Mouse (Mus musculus) left cerebral cortex, adult 9 months (tissue): ENCODE results near the gene Polr3e.

ENCODE experiments used
- DNase-seq, 2 experiments: peaks; one replicate each; pipeline ENCODE4 v3.0.0; 2022; ENCODE audit warnings: low spot score in 2 of 2

The Polr3e gene

DNA sequence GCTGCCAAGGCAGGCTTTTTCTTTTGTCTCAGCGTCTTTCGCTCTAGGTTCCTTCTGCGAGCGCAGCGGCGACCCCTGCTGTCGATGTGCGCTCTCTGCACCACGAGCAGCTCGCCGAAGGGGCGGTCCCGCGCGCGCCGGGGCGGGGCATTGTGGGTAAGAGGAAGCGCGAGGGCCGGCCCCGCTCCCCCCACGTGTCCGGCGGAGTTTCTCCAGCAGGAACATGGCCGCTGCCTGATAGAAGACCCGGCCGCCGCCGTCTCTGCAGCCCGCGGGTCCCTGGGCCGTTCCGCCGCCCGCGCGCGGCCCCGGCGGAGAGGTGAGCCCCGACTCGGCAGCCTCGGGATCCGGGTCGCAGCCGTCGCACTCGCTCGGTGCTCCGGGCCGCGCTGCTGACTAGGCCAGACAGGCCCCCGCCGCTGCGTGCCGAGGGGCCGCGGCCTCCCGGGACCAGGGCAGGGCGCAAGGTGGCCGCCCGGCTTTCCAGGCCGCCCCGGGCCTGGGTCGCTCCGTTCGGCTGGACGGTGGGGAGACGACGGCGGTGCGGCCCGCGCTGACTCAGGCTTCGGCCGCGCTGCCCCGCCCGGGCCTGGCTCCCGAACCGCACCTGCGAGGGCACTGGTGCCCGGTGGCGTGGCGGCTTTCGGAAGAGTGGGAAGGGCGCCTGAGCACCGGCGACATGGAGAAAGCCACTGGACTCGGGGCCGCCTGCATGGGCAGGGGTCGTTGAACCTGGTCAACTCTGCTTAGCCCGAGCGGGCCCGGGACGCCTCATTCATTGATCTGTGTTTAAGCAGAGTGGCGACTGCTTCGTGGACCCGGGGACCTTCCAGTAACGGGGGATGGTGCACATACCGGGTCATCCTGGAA lies at the start of gene Polr3e:
Gene Polr3e, plus strand, starts transcription at position 153 of the 870 bp plus-strand sequence.
- DNase-seq = peak; percentile 97 to 100

GRCm38 (mm10) chr7:120869883-120870282 lies 47.7 kb upstream of the Polr3e start:
- DNase-seq = peak in 1 of 2 experiments; percentile 15

GRCm38 (mm10) chr7:120870431-120871008 lies 47.0 kb upstream of the Polr3e start:
- no peak for DNase-seq

GRCm38 (mm10) chr7:120873083-120873482 lies 44.5 kb upstream of the Polr3e start:
- DNase-seq = no peak

- no peak for DNase-seq
Measured at GRCm38 (mm10) chr7:120874021-120874420, 43.5 kb upstream of the Polr3e start.

- no peak for DNase-seq
Measured at GRCm38 (mm10) chr7:120874764-120875539, 42.6 kb upstream of the Polr3e start.

GRCm38 (mm10) chr7:120875540-120876388 lies 41.8 kb upstream of the Polr3e start:
- DNase-seq = no peak

DNA sequence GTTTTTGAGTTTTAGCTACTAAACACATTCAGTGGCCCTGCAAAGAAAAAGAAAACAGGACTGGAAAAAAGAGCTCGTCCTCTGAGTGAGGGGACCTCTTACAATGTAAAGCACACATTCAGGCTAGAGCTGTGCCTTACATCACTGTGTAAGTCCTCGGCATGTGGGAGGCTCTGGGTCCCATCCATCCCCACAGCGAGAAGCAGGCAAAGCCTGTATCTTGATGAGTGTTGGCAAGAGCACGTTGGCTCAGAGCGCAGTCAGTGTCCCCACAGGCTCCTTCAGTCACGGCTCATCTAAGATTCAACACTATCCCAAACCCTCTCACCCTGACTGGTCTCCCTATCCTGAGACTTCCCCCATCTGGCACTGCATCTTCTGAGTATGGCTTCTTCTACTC lies 39.3 kb upstream of the Polr3e start:
- DNase-seq = peak in 1 of 2 experiments; percentile 33

GRCm38 (mm10) chr7:120879972-120880371 lies 37.6 kb upstream of the Polr3e start:
- DNase-seq = no peak

GRCm38 (mm10) chr7:120880770-120881169 lies 36.8 kb upstream of the Polr3e start:
- no peak for DNase-seq

DNA sequence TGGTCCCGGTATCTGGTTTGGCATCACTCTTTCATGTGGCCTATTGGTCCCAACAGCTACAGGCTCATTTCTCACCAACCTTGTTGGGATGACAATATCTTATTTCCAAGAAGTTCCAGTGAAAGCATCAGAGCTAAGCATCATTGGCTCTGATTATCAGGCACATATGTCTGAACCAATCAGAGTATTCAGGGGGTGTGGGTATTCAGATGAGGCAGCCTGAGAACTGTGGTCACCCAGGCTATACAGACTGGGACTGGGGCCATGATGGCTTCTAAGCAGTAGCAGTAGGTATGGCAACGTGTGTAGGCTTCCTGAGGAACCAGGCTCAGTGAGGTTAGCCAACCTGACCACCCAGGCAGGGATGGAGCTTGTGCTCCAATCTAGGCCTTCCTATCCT lies 36.1 kb upstream of the Polr3e start:
- no peak for DNase-seq

DNA sequence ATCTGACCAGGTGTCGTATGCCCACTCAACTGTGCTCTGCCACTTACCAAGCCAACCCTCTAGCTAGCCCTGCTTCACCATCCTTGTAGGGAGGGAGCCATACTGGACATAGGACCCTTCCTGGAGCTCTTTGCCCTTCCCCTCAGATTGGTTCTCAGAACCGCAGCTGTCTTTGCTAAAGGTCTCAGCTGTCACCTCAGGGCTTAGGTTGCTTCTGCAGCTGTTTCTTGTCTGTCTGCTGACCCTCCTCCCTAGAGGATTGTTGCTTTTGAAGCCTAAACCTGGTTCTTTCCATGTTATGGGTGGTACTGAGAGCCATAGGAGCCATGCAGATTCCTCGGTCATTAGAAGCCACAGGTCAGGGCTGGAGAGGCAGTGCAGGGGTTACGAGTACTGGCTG lies 34.9 kb upstream of the Polr3e start:
- DNase-seq = no peak

DNA sequence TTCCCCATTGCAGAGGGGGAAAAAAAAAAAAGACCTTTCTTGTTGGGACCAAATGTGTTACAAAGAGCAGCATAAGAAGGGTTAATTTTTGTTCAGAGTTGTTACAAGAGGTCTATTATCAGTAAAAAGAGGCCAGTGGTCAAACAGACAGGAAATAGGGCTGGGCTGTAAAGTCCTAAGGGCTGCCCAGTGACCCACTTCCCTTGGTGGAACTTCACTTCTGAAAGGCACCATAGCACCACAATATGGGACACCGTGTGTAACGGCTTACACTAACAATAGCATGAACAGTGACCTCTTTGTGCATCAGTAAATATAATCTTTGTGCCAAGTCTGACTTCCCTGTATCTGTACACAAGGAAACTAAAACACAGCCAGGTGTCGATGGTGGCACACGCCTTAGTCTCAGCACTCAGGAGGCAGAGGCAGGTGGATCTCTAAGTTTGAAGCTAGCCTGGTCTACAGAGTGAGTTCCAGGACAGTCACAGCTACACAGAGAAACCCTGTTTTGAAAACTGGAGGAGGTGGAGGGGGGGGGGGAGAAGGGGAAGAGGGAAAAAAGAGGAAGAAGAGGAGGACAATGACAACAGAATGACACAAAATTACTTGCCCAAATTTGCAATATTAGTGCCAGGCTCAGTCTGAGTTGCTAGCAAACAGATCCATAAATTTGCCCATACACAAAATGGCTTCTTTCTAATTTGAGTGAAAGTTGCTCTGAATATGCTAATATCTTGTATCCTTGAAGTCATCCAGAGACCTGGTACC lies 33.8 kb upstream of the Polr3e start:
- DNase-seq = no peak

GRCm38 (mm10) chr7:120884746-120885145 lies 32.8 kb upstream of the Polr3e start:
- DNase-seq = no peak

- no peak for DNase-seq
Measured at GRCm38 (mm10) chr7:120893123-120893522, 24.4 kb upstream of the Polr3e start.

DNA sequence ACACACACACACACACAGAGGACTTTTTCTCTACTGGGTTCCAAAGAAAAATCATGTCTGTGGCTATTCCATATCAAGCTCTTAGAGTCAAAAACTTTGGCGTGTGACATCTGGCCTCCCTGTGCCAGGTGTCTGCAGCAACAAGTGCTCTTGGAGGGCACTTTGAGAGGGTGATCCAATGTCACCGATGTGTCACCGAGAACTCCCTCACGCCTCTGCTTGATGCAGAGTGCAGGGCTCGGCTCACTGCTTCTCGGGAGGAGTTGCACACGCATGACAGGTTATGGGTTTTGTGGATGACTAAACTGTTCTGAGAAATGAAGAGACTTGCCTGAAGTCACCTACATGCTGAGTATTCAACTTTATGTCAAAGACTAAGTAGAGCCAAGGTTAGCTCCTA lies 20.5 kb upstream of the Polr3e start:
- no peak for DNase-seq

- DNase-seq = no peak
Measured at GRCm38 (mm10) chr7:120897711-120898335, 19.7 kb upstream of the Polr3e start.

DNA sequence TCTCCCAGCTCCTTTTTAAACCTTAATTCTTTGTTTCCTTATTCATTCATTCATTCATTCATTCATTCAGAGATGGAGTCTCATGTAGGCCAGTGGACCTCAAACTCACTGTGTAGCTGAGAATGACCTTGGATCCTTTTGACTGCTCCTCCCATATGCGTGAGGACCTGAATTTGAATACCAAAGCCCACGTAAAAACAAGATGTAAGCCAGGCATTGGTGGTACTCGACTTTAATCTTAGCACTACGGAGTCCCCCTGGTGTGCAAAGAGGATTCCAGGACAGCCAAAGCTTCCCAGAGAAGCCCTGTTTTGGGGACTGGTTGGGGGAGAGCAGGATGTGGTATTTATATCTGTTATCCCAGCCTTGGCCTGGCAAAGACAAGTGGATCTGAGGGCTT lies 17.4 kb upstream of the Polr3e start:
- no peak for DNase-seq

GRCm38 (mm10) chr7:120901701-120902100 lies 15.8 kb upstream of the Polr3e start:
- DNase-seq = no peak

DNA sequence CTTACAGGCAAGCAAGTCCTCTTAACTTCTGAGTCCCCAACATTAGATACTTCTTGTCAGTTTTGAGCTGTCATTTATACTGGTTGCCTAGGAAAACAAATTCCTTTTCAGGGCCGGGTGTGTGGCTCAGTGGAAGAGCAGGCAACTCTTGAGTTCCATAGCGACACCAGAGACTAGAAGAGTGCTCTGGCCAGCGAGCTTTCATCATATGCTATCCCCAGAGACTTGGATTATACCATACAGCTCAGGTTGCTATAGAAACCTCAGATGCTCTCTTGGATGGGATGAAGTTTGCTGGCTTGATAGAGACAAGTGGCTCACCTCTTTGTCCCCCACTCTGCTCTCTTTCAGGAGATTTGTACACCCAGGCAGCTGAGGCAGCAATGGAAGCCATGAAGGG lies 14.6 kb upstream of the Polr3e start:
- DNase-seq = no peak
